Mouse (Mus musculus) brain, adult 10 weeks (tissue): ENCODE results near the gene Magee2. TPM values are rescaled to one million over a fixed set of nuclear protein-coding genes. Genes with fewer than 3 reads are reported as not detected.

ENCODE experiments used
- polyA plus RNA-seq: library from polyadenylated mRNA; stranded (reverse); fragments of 350-450 nt; fragmentation: Illumina TruSeq; extraction: RNeasy Lipid Tissue Mini Kit (QIAGEN cat#74804); gene quantifications from one replicate; pipeline ENCODE4 v1.2.3, GENCODE M21; 2015; ENCODE audit warnings: low read depth, low replicate concordance

Magee2 gene
- 9.0 TPM for polyA plus RNA-seq

DNA sequence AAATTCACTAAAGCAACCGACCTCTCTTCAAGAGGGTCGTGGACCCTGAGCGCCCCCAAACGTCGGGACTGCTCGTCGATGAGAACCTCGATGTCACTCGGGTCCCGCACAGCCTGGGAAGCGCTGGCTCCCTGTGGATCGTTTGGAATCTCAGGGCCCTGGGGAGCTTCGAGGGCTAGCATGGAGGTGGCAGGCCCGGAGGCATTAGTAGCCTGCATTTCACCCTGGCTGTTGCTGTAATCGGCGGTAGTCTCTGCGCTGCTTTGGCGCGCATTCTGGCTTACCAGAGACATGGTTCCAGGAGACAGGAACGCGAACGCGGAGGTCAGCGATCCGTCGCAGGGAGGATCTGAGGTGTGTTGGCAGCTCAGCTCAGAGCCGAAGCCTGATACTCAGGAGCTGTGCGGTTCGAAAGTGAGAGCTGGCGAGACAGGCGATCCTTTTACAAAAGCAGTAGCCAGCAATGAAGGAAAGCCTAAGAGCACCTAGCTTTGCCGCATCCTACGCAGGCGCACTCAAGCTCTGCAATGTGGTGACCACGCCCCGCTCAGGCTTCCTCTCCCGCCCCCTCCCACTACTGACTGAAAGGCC, at the start of gene Magee2:
TSS of gene Magee2 (minus strand) at position 517 of the 591 bp plus-strand sequence.

Other genes with a start within 250 kb of the Magee2 start
- 4.7 TPM for gene Zdhhc15, start 186.2 kb downstream of the Magee2 start, polyA plus RNA-seq
- gene Pbdc1, start 222.5 kb upstream of the Magee2 start, polyA plus RNA-seq = 17.8 TPM